9 mouse cellular contexts compared by ENCODE assay signal in genomic region chr2:119155388-119155787, GRCm38 (mm10). TPM values are rescaled to one million over a fixed set of nuclear protein-coding genes. Genes with fewer than 3 reads are reported as not detected.
DNase-seq lines count a peak whose midpoint lies in the region; ATAC-seq and TF ChIP-seq lines count a peak whose summit lies in the region.
"Had no signal": no experiment of that assay in that cellular context is flagged by ENCODE, and none has a peak within 500 bp of the region (broad histone marks: within the 10 kb centered on the region; RNA-seq: fewer than 3 reads in every experiment).

No protein-coding gene starts in this region.

- no peaks in the 10 kb centered on the region for H3K9me3 ChIP-seq in midbrain, embryonic 10.5 days (replicated peaks)
- no peaks in the 10 kb centered on the region for H3K9me3 ChIP-seq in midbrain, embryonic 11.5 days (ENCODE audit: control insufficient read depth, low read length)
- no peaks in the 10 kb centered on the region for H3K9me3 ChIP-seq in erythroblast, embryonic 14.5 days (ENCODE audit: control insufficient read depth, low read length)
- no peaks in the 10 kb centered on the region for H3K9me3 ChIP-seq in liver, embryonic 14.5 days (ENCODE audit: control insufficient read depth, low read length)
- no peaks in the 10 kb centered on the region for H3K9me3 ChIP-seq in stomach, postnatal 0 days (ENCODE audit: control insufficient read depth, low read length)
- H3K9me3 ChIP-seq: limb, embryonic 15.5 days had no signal

- no peak overlapping the region for H3K27ac ChIP-seq in midbrain, embryonic 10.5 days (replicated peaks)
- H3K27ac ChIP-seq in midbrain, embryonic 11.5 days (ENCODE audit: low read depth, low read length): no peak overlapping the region
- peak overlapping the region; percentile 97 for H3K27ac ChIP-seq in liver, embryonic 14.5 days
- peak overlapping the region; percentile 56; the same call in 1 of the 2 replicates for H3K27ac ChIP-seq in stomach, postnatal 0 days (replicated peaks)

- DNase-seq in midbrain, embryonic 10.5 days (ENCODE audit: low spot score): no peak
- DNase-seq in midbrain, embryonic 11.5 days (ENCODE audit: low spot score, missing footprints): no peak
- peak; percentile 86 to 90 (median 88) for DNase-seq in liver, embryonic 14.5 days (ENCODE audit: low read depth in 3 of 3, low spot score in 3 of 3)
- peak; percentile 27 for DNase-seq in stomach, postnatal 0 days (ENCODE audit: low spot score)
- no peak for DNase-seq in left cerebral cortex, adult 11 months (ENCODE audit: low spot score)
- no peak for DNase-seq in kidney, postnatal 14 days
- no peak for DNase-seq in left cerebral cortex, adult 18-20 months (ENCODE audit: low spot score in 2 of 2)

- WGBS in midbrain, embryonic 10.5 days: 88% methylated on average over 9 of the region's 9 CpGs
- 87% methylated on average over 9 of the region's 9 CpGs for WGBS in midbrain, embryonic 11.5 days
- WGBS in liver, embryonic 14.5 days (ENCODE audit: insufficient replicate concordance): 11% methylated on average over 9 of the region's 9 CpGs
- 69% methylated on average over 9 of the region's 9 CpGs for WGBS in stomach, postnatal 0 days

- no peak overlapping the region; the same call in 1 of the 2 replicates for H3K4me2 ChIP-seq in midbrain, embryonic 11.5 days
- H3K4me2 ChIP-seq in liver, embryonic 14.5 days (ENCODE audit: low read depth): peak overlapping the region; percentile 96
- peak overlapping the region; percentile 88 for H3K4me2 ChIP-seq in stomach, postnatal 0 days (replicated peaks; ENCODE audit: low read depth)

- peak; percentile 95 for TF ChIP-seq EP300 in liver, embryonic 14.5 days (IDR thresholded peaks at IDR 0.05; ENCODE audit: low read depth)
- TF ChIP-seq EP300 in stomach, postnatal 0 days (optimal IDR thresholded peaks at IDR 0.05): no peak

- H3K27me3 ChIP-seq in midbrain, embryonic 10.5 days (ENCODE audit: low read depth, poor library complexity, severe bottlenecking): no peaks in the 10 kb centered on the region
- H3K27me3 ChIP-seq in midbrain, embryonic 11.5 days (ENCODE audit: control insufficient read depth, insufficient read depth, low read length): no peaks in the 10 kb centered on the region
- peaks cover 2% of the 10 kb centered on the region; the same call in 1 of the 2 replicates for H3K27me3 ChIP-seq in erythroblast, embryonic 14.5 days (ENCODE audit: control insufficient read depth)
- no peaks in the 10 kb centered on the region for H3K27me3 ChIP-seq in liver, embryonic 14.5 days (ENCODE audit: control insufficient read depth, insufficient read depth, low read length)
- no peaks in the 10 kb centered on the region for H3K27me3 ChIP-seq in stomach, postnatal 0 days (ENCODE audit: control insufficient read depth, insufficient read depth, low read length)
- H3K27me3 ChIP-seq: limb, embryonic 15.5 days had no signal

- no peak for ATAC-seq in midbrain, embryonic 11.5 days (ENCODE audit: low FRiP score)
- ATAC-seq in liver, embryonic 14.5 days (ENCODE audit: insufficient read depth): peak; percentile 84
- ATAC-seq in stomach, postnatal 0 days (ENCODE audit: low FRiP score, low TSS enrichment): no peak

- no peak overlapping the region for H3K9ac ChIP-seq in midbrain, embryonic 11.5 days (ENCODE audit: low read length)
- peak overlapping the region; percentile 98 for H3K9ac ChIP-seq in liver, embryonic 14.5 days (replicated peaks)
- H3K9ac ChIP-seq in stomach, postnatal 0 days (ENCODE audit: low read length): no peak overlapping the region

- H3K4me3 ChIP-seq in midbrain, embryonic 10.5 days: peak overlapping the region; percentile 88
- no peak overlapping the region for H3K4me3 ChIP-seq in midbrain, embryonic 11.5 days (ENCODE audit: low read depth, low read length)
- peak overlapping the region; percentile 79 for H3K4me3 ChIP-seq in erythroblast, embryonic 14.5 days (replicated peaks)
- peak overlapping the region; percentile 76 to 100 for H3K4me3 ChIP-seq in liver, embryonic 14.5 days (ENCODE audit: insufficient read depth in 1 of 2, low read depth in 2 of 2, low read length in 2 of 2)
- H3K4me3 ChIP-seq in stomach, postnatal 0 days (ENCODE audit: low read depth, low read length): 0 out of 2 replicates have a peak overlapping the region, but pooled peaks have one; percentile 99

- TF ChIP-seq CTCF in liver, embryonic 14.5 days (IDR thresholded peaks at IDR 0.05; ENCODE audit: low read depth): no peak
- TF ChIP-seq CTCF in stomach, postnatal 0 days (IDR thresholded peaks at IDR 0.05; ENCODE audit: low read depth): no peak

- peaks cover 48% of the 10 kb centered on the region for H3K36me3 ChIP-seq in midbrain, embryonic 10.5 days
- peaks cover 3% of the 10 kb centered on the region; the same call in 1 of the 2 replicates for H3K36me3 ChIP-seq in midbrain, embryonic 11.5 days (ENCODE audit: control insufficient read depth, insufficient read depth, low read length)
- H3K36me3 ChIP-seq in erythroblast, embryonic 14.5 days (ENCODE audit: control insufficient read depth): peaks cover 45% of the 10 kb centered on the region
- H3K36me3 ChIP-seq in liver, embryonic 14.5 days (replicated peaks; ENCODE audit: control insufficient read depth, insufficient read depth, low read depth): peaks cover 39% of the 10 kb centered on the region
- H3K36me3 ChIP-seq in stomach, postnatal 0 days (ENCODE audit: control insufficient read depth, insufficient read depth, low read length): peaks cover 9% of the 10 kb centered on the region

- peaks cover 19% of the 10 kb centered on the region for H3K4me1 ChIP-seq in midbrain, embryonic 10.5 days
- peaks cover 9% of the 10 kb centered on the region for H3K4me1 ChIP-seq in midbrain, embryonic 11.5 days (ENCODE audit: control insufficient read depth, insufficient read depth, low read length)
- H3K4me1 ChIP-seq in erythroblast, embryonic 14.5 days (ENCODE audit: control insufficient read depth): peaks cover 59% of the 10 kb centered on the region
- peaks cover 23 to 24% of the 10 kb centered on the region in 2 experiments for H3K4me1 ChIP-seq in liver, embryonic 14.5 days (replicated peaks; ENCODE audit: control insufficient read depth in 2 of 2, insufficient read depth in 2 of 2, low read length in 1 of 2)
- no peaks in the 10 kb centered on the region; the same call in 1 of the 2 replicates for H3K4me1 ChIP-seq in stomach, postnatal 0 days (replicated peaks; ENCODE audit: control insufficient read depth, insufficient read depth)

RNA-seq across cellular contexts. Expression of gene Rmdn3, which starts 1.4 kb away (rescaled TPM):
- polyA plus RNA-seq in midbrain, embryonic 10.5 days (2016; fragmentation: Nextera tagmentation; extraction: Ambion mirVana): 47.4 and 49.9 TPM in 2 replicates
- polyA plus RNA-seq in midbrain, embryonic 11.5 days (2014; fragmentation: Nextera tagmentation; extraction: Ambion mirVana): 41.1 and 46.7 TPM in 2 replicates
- polyA plus RNA-seq in erythroblast, embryonic 14.5 days (2012): 4.4 and 6.3 TPM in 2 replicates
- polyA plus RNA-seq in liver, embryonic 14.5 days (2012; rRNA removed): 15.0 and 22.8 TPM in 2 replicates
- 42.2 and 47.6 TPM in 2 replicates for polyA plus RNA-seq in liver, embryonic 14.5 days (2014; fragmentation: Nextera tagmentation; extraction: Ambion mirVana)
- polyA plus RNA-seq in stomach, postnatal 0 days (2015; fragmentation: Nextera tagmentation; extraction: Ambion mirVana): 40.1 and 40.5 TPM in 2 replicates
- 10 to 100 TPM; 57.3 to 65.9 TPM for total RNA-seq in left cerebral cortex, adult 18-20 months (2021)

RNA-seq across cellular contexts. Expression of gene Gchfr, which starts 12.2 kb away (rescaled TPM):
- polyA plus RNA-seq in midbrain, embryonic 10.5 days (2016; fragmentation: Nextera tagmentation; extraction: Ambion mirVana): 2.7 and 3.2 TPM in 2 replicates
- 1.5 and 2.5 TPM in 2 replicates for polyA plus RNA-seq in midbrain, embryonic 11.5 days (2014; fragmentation: Nextera tagmentation; extraction: Ambion mirVana)
- 0.20 and 0.22 TPM in 2 replicates for polyA plus RNA-seq in erythroblast, embryonic 14.5 days (2012)
- polyA plus RNA-seq in liver, embryonic 14.5 days (2012; rRNA removed): 35.4 and 59.7 TPM in 2 replicates
- 75.9 and 80.3 TPM in 2 replicates for polyA plus RNA-seq in liver, embryonic 14.5 days (2014; fragmentation: Nextera tagmentation; extraction: Ambion mirVana)
- 1.3 and 1.5 TPM in 2 replicates for polyA plus RNA-seq in stomach, postnatal 0 days (2015; fragmentation: Nextera tagmentation; extraction: Ambion mirVana)
- total RNA-seq in left cerebral cortex, adult 18-20 months (2021): 1 to 10 TPM in 1 of 2 experiments, under 1 TPM in 1; 0.56 to 1.0 TPM

RNA-seq across cellular contexts. Expression of gene Gm14137, which starts 18.9 kb away (rescaled TPM):
- polyA plus RNA-seq in midbrain, embryonic 10.5 days (2016; fragmentation: Nextera tagmentation; extraction: Ambion mirVana): 0.72 and 1.1 TPM in 2 replicates
- polyA plus RNA-seq in midbrain, embryonic 11.5 days (2014; fragmentation: Nextera tagmentation; extraction: Ambion mirVana): 0.15 and 0.20 TPM in 2 replicates
- not detected in 2 replicates for polyA plus RNA-seq in erythroblast, embryonic 14.5 days (2012)
- polyA plus RNA-seq in liver, embryonic 14.5 days (2012; rRNA removed): not detected in 2 replicates
- 0.05 TPM in 1 of 2 replicates, not detected in the other for polyA plus RNA-seq in liver, embryonic 14.5 days (2014; fragmentation: Nextera tagmentation; extraction: Ambion mirVana)
- polyA plus RNA-seq in stomach, postnatal 0 days (2015; fragmentation: Nextera tagmentation; extraction: Ambion mirVana): 4.3 and 4.9 TPM in 2 replicates
- total RNA-seq in left cerebral cortex, adult 18-20 months (2021): not detected

RNA-seq across cellular contexts. Expression of gene Rad51, which starts 42.8 kb away (rescaled TPM):
- 95.6 and 97.9 TPM in 2 replicates for polyA plus RNA-seq in midbrain, embryonic 10.5 days (2016; fragmentation: Nextera tagmentation; extraction: Ambion mirVana)
- polyA plus RNA-seq in midbrain, embryonic 11.5 days (2014; fragmentation: Nextera tagmentation; extraction: Ambion mirVana): 74.6 and 76.9 TPM in 2 replicates
- polyA plus RNA-seq in erythroblast, embryonic 14.5 days (2012): 2.7 and 4.3 TPM in 2 replicates
- 20.4 and 28.7 TPM in 2 replicates for polyA plus RNA-seq in liver, embryonic 14.5 days (2012; rRNA removed)
- polyA plus RNA-seq in liver, embryonic 14.5 days (2014; fragmentation: Nextera tagmentation; extraction: Ambion mirVana): 33.9 and 35.7 TPM in 2 replicates
- 11.2 and 12.9 TPM in 2 replicates for polyA plus RNA-seq in stomach, postnatal 0 days (2015; fragmentation: Nextera tagmentation; extraction: Ambion mirVana)
- 1 to 10 TPM in 1 of 2 experiments, under 1 TPM in 1; 0.70 to 1.5 TPM for total RNA-seq in left cerebral cortex, adult 18-20 months (2021)

RNA-seq across cellular contexts. Expression of gene Zfyve19, which starts 53.0 kb away (rescaled TPM):
- 56.1 and 57.4 TPM in 2 replicates for polyA plus RNA-seq in midbrain, embryonic 10.5 days (2016; fragmentation: Nextera tagmentation; extraction: Ambion mirVana)
- 44.2 and 48.9 TPM in 2 replicates for polyA plus RNA-seq in midbrain, embryonic 11.5 days (2014; fragmentation: Nextera tagmentation; extraction: Ambion mirVana)
- 1.1 and 1.9 TPM in 2 replicates for polyA plus RNA-seq in erythroblast, embryonic 14.5 days (2012)
- 19.4 and 20.5 TPM in 2 replicates for polyA plus RNA-seq in liver, embryonic 14.5 days (2012; rRNA removed)
- 16.4 and 18.2 TPM in 2 replicates for polyA plus RNA-seq in liver, embryonic 14.5 days (2014; fragmentation: Nextera tagmentation; extraction: Ambion mirVana)
- 28.5 and 30.9 TPM in 2 replicates for polyA plus RNA-seq in stomach, postnatal 0 days (2015; fragmentation: Nextera tagmentation; extraction: Ambion mirVana)
- 10 to 100 TPM; 24.2 to 37.3 TPM for total RNA-seq in left cerebral cortex, adult 18-20 months (2021)

Comparison
In these comparisons a context has a peak if more than half of its experiments do, and no peak if none do; other contexts are left out.
1. DNase-seq: peak in liver, embryonic 14.5 days (3 of 3) and stomach, postnatal 0 days (single experiment); none in midbrain, embryonic 10.5 days (single experiment), midbrain, embryonic 11.5 days (single experiment), left cerebral cortex, adult 11 months (single experiment), kidney, postnatal 14 days (single experiment) and left cerebral cortex, adult 18-20 months (0 of 2).
2. H3K27ac ChIP-seq: peak in liver, embryonic 14.5 days (single experiment) and stomach, postnatal 0 days (single experiment); none in midbrain, embryonic 10.5 days (single experiment) and midbrain, embryonic 11.5 days (single experiment).